Mouse (Mus musculus): ENCODE measurements at regions not wholly inside any gene's neighbourhood (a gene's known extent, or its start where the extent isn't known, plus 50 kb on each side); places are given as distances from the start of the nearest gene placed in this dataset.

DNA sequence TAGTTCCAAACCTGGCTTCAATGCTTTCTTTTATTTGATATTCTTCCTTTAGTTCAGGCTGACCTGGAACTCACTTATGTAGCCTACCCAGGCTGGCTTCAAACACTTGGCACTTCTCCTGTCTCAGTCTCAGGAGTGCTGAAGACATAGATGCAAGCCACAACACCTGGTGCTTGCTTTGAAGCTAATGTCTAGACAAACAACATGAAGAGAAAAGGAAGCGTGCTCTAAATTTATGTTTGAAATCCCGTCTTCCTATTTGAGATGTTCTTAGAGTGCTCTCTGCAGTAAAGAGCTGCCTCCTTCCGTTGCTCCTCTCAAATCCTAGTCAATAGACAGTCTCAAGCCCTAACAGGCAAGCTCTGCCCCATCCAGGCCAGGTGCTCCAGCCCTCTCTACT is 68.5 kb downstream of the Enc1 start:
- no peak overlapping the region for H3K9ac ChIP-seq
- peaks cover 9% of the 10 kb centered on the region for H3K4me1 ChIP-seq (ENCODE audit: insufficient read depth)
- DNase-seq (no peak), ATAC-seq (no peak)
- H3K27ac ChIP-seq (ENCODE audit: low read depth, low read length), result no peak overlapping the region
- WGBS, result 85% methylated on average over 3 of the region's 3 CpGs
- H3K36me3 ChIP-seq (ENCODE audit: insufficient read depth), result no peaks in the 10 kb centered on the region
- no peak for TF ChIP-seq CTCF (IDR thresholded peaks at IDR 0.05; ENCODE audit: low read depth)
- no peaks in the 10 kb centered on the region for H3K27me3 ChIP-seq (ENCODE audit: insufficient read depth, low read length)
- H3K4me3 ChIP-seq (ENCODE audit: low read depth, low read length), result no peak overlapping the region
- H3K4me2 ChIP-seq (ENCODE audit: low read depth), result no peak overlapping the region
- H3K9me3 ChIP-seq (ENCODE audit: low read length), result no peaks in the 10 kb centered on the region; the same call in 1 of the 2 replicates

DNA sequence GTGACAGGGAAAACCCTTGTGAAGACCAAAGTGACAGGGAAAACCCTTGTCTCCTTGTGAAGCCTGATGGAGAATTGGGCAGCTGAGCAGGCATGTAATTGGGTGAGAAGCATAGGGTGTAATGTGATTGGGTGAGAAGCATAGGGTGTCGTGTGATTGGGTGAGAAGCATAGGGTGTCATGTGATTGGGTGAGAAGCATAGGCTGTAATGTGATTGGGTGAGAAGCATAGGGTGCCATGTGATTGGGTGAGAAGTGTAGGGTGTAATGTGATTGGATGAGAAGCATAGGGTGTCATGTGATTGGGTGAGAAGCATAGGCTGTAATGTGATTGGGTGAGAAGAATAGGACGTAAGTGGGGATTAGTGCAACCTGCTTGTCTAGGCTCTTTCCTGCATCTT is 67.5 kb downstream of the Enc1 start:
- H3K4me3 ChIP-seq (ENCODE audit: low read depth, low read length), result no peak overlapping the region
- DNase-seq (no peak), ATAC-seq (no peak)
- TF ChIP-seq CTCF (IDR thresholded peaks at IDR 0.05; ENCODE audit: low read depth), result no peak
- peaks cover 9% of the 10 kb centered on the region for H3K4me1 ChIP-seq (ENCODE audit: insufficient read depth)
- 97% methylated on average over 2 of the region's 2 CpGs for WGBS
- no peak overlapping the region for H3K27ac ChIP-seq (ENCODE audit: low read depth, low read length)
- no peak overlapping the region for H3K4me2 ChIP-seq (ENCODE audit: low read depth)
- H3K9me3 ChIP-seq (ENCODE audit: low read length), result no peaks in the 10 kb centered on the region; the same call in 1 of the 2 replicates
- H3K27me3 ChIP-seq (ENCODE audit: insufficient read depth, low read length), result no peaks in the 10 kb centered on the region
- H3K9ac ChIP-seq, result no peak overlapping the region
- H3K36me3 ChIP-seq (ENCODE audit: insufficient read depth), result no peaks in the 10 kb centered on the region
